ENCODE assay signal across 7 mouse cellular contexts in the genomic region with DNA sequence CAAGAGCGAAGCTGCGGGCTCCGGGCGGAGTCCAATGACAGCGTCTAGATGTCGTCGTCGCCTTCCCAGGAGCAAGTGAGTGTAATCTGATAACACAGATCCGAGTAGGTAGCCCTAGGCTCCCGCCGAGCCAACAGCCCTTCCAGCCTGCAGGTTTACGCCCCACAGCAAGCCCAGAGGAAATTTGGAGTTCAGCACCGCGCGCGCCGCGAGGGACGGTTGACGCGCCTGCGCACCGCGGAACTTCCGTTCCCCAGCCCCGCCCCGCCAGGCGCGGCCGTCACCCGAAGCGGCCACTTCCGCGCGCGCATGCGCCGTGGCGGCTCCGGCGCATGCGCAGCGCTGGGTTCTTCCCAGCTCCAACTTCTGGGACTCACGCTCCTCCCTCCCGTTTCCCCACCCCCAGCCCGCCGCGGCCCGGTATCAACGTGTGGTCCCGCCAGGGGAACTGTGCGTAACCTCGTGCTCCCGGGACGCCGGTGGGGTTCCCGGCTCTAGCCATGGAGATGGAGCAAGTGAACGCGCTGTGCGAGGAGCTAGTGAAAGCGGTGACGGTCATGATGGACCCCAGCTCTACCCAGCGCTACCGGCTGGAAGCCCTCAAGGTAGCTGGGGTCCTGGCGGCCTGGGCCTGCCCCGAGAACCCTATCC. TPM values are rescaled to one million over a fixed set of nuclear protein-coding genes. Genes with fewer than 3 reads are reported as not detected.
A peak's percentile ranks its signal among the peaks of the same experiment; 100 is the strongest.
DNase-seq lines count a peak whose midpoint lies in the region; ATAC-seq lines count a peak whose summit lies in the region.

TSS of gene Polh (minus strand) at position 225 of the 651 bp plus-strand sequence.
TSS of gene Xpo5 (plus strand) at position 362 of the 651 bp plus-strand sequence.

- peak within 1 kb of the TSS; percentile 85 for H3K4me2 ChIP-seq in embryonic facial prominence, embryonic 11.5 days (ENCODE audit: low read depth, low read length)
- peak within 1 kb of the TSS; percentile 71 for H3K4me2 ChIP-seq in limb, embryonic 11.5 days (ENCODE audit: low read depth, severe bottlenecking)
- peak within 1 kb of the TSS; percentile 96 for H3K4me2 ChIP-seq in midbrain, embryonic 14.5 days (ENCODE audit: low read length)

- H3K9ac ChIP-seq in embryonic facial prominence, embryonic 11.5 days (replicated peaks; ENCODE audit: low read length) = peak within 1 kb of the TSS; percentile 92
- H3K9ac ChIP-seq in limb, embryonic 11.5 days (ENCODE audit: low read length) = peak within 1 kb of the TSS; percentile 76
- peak within 1 kb of the TSS; percentile 78 for H3K9ac ChIP-seq in midbrain, embryonic 14.5 days (replicated peaks; ENCODE audit: low read length)

- under 1% methylated on average over 66 of the region's 66 CpGs for WGBS in embryonic facial prominence, embryonic 11.5 days
- WGBS in limb, embryonic 11.5 days = 0% methylated on average over 66 of the region's 66 CpGs
- under 1% methylated on average over 66 of the region's 66 CpGs for WGBS in midbrain, embryonic 14.5 days

- peak within 1 kb of the TSS; percentile 43 for H3K27ac ChIP-seq in embryonic facial prominence, embryonic 11.5 days (replicated peaks; ENCODE audit: low read depth, low read length)
- H3K27ac ChIP-seq in limb, embryonic 11.5 days (replicated peaks; ENCODE audit: low read depth, low read length) = peak within 1 kb of the TSS; percentile 68; the same call in 1 of the 2 replicates
- peak within 1 kb of the TSS; percentile 80 for H3K27ac ChIP-seq in midbrain, embryonic 14.5 days (replicated peaks; ENCODE audit: low read depth, low read length)

- ATAC-seq in embryonic facial prominence, embryonic 11.5 days (replicated peaks; ENCODE audit: insufficient number of reproducible peaks, low FRiP score, low TSS enrichment, low read depth) = peak; percentile 92
- ATAC-seq in limb, embryonic 11.5 days (ENCODE audit: insufficient number of reproducible peaks, low FRiP score, low TSS enrichment, low read depth) = peak; percentile 92
- peak; percentile 93 for ATAC-seq in midbrain, embryonic 14.5 days (ENCODE audit: low FRiP score, low TSS enrichment)

- H3K36me3 ChIP-seq in embryonic facial prominence, embryonic 11.5 days (replicated peaks; ENCODE audit: control insufficient read depth, insufficient read depth, low read depth, low read length) = peaks cover 9% of the 10 kb centered on the region
- H3K36me3 ChIP-seq in limb, embryonic 11.5 days (ENCODE audit: control insufficient read depth, insufficient read depth, low read length) = peaks cover 11% of the 10 kb centered on the region
- peaks cover 38% of the 10 kb centered on the region for H3K36me3 ChIP-seq in midbrain, embryonic 14.5 days (ENCODE audit: control insufficient read depth, insufficient read depth, low read length)

- peak within 1 kb of the TSS; percentile 96 for H3K4me3 ChIP-seq in embryonic facial prominence, embryonic 11.5 days (ENCODE audit: low read depth, low read length)
- H3K4me3 ChIP-seq in limb, embryonic 11.5 days (ENCODE audit: low read depth, low read length) = peak within 1 kb of the TSS; percentile 59
- peak within 1 kb of the TSS; percentile 91 for H3K4me3 ChIP-seq in midbrain, embryonic 14.5 days (replicated peaks; ENCODE audit: low read depth, low read length)

- H3K9me3 ChIP-seq in embryonic facial prominence, embryonic 11.5 days (replicated peaks; ENCODE audit: control insufficient read depth, low read length) = no peaks in the 10 kb centered on the region
- H3K9me3 ChIP-seq in limb, embryonic 11.5 days (ENCODE audit: control insufficient read depth, low read length) = no peaks in the 10 kb centered on the region
- H3K9me3 ChIP-seq in midbrain, embryonic 14.5 days (ENCODE audit: control insufficient read depth, low read length) = no peaks in the 10 kb centered on the region

- H3K27me3 ChIP-seq in embryonic facial prominence, embryonic 11.5 days (ENCODE audit: control insufficient read depth, insufficient read depth, low read length) = no peaks in the 10 kb centered on the region
- no peaks in the 10 kb centered on the region for H3K27me3 ChIP-seq in limb, embryonic 11.5 days (ENCODE audit: control insufficient read depth, insufficient read depth, low read length)
- no peaks in the 10 kb centered on the region for H3K27me3 ChIP-seq in midbrain, embryonic 14.5 days (ENCODE audit: control insufficient read depth, insufficient read depth, low read length)

- DNase-seq in adrenal gland, postnatal 14 days = peak; percentile 96
- DNase-seq in embryonic facial prominence, embryonic 11.5 days (ENCODE audit: low spot score) = peak; percentile 96
- DNase-seq in heart, adult 11 months = peak; percentile 99
- peak; percentile 93 for DNase-seq in kidney, adult 18-20 months
- DNase-seq in limb, embryonic 11.5 days (ENCODE audit: low spot score) = peak; percentile 94
- peak; percentile 98 for DNase-seq in midbrain, embryonic 14.5 days
- DNase-seq in spleen, adult 18-20 months = peak; percentile 89 to 93

- no peaks in the 10 kb centered on the region for H3K4me1 ChIP-seq in embryonic facial prominence, embryonic 11.5 days (ENCODE audit: control insufficient read depth, insufficient read depth, low read length)
- H3K4me1 ChIP-seq in limb, embryonic 11.5 days (ENCODE audit: control insufficient read depth, insufficient read depth, low read length) = peaks cover 12% of the 10 kb centered on the region
- peaks cover 20% of the 10 kb centered on the region for H3K4me1 ChIP-seq in midbrain, embryonic 14.5 days (ENCODE audit: control insufficient read depth, insufficient read depth, low read length)

RNA-seq across cellular contexts. Expression of gene Polh, which starts in this region (rescaled TPM):
- total RNA-seq in adrenal gland, postnatal 14 days (2021) = 37.3 and 38.5 TPM in 2 replicates
- polyA plus RNA-seq in embryonic facial prominence, embryonic 11.5 days (2014; fragmentation: Nextera tagmentation; extraction: Ambion mirVana) = 11.3 and 12.0 TPM in 2 replicates
- 10.3 and 13.6 TPM in 2 replicates for polyA plus RNA-seq in limb, embryonic 11.5 days (2014; fragmentation: Nextera tagmentation; extraction: Ambion mirVana)
- 5.9 and 6.3 TPM in 2 replicates for polyA plus RNA-seq in midbrain, embryonic 14.5 days (2014; fragmentation: Nextera tagmentation; extraction: Ambion mirVana)

RNA-seq across cellular contexts. Expression of gene Xpo5, which starts in this region (rescaled TPM):
- 61.0 and 67.9 TPM in 2 replicates for total RNA-seq in adrenal gland, postnatal 14 days (2021)
- polyA plus RNA-seq in embryonic facial prominence, embryonic 11.5 days (2014; fragmentation: Nextera tagmentation; extraction: Ambion mirVana) = 72.0 and 78.5 TPM in 2 replicates
- polyA plus RNA-seq in limb, embryonic 11.5 days (2014; fragmentation: Nextera tagmentation; extraction: Ambion mirVana) = 73.0 and 73.8 TPM in 2 replicates
- 42.3 and 54.3 TPM in 2 replicates for polyA plus RNA-seq in midbrain, embryonic 14.5 days (2014; fragmentation: Nextera tagmentation; extraction: Ambion mirVana)

Comparison
In these comparisons a context has a peak if more than half of its experiments do, and no peak if none do; other contexts are left out.
1. Peak in every context shown above with its lines: DNase-seq, ATAC-seq, H3K4me3 ChIP-seq and H3K27ac ChIP-seq.